In the genomic region with DNA sequence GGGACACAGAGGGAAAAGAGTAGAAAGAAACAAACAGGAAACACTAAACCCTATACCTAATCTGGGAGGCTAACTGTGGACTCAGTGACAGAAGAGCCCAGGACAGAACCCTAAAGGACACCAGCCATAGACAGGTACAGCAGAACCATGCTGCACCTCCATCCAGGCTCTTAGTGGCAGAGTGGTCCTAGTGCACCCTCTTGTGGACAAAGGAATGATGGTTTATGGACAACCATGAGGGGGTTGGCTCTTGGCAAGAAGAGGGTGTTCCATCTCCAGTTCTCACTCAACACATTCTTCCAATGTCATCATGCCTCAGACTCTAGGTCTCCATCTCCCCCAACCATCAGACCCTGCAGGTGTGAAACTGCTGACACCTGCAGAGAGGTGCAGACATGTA, we compare ENCODE assay signal across 8 mouse cellular contexts. TPM values are rescaled to one million over a fixed set of nuclear protein-coding genes. Genes with fewer than 3 reads are reported as not detected.
DNase-seq lines count a peak whose midpoint lies in the region; ATAC-seq and TF ChIP-seq lines count a peak whose summit lies in the region.
"Had no signal": no experiment of that assay in that cellular context is flagged by ENCODE, and none has a peak within 500 bp of the region (broad histone marks: within the 10 kb centered on the region; RNA-seq: fewer than 3 reads in every experiment).

No protein-coding gene starts in this region.

- H3K9me3 ChIP-seq in ES-E14 (ENCODE audit: control insufficient read depth, insufficient read depth, low read depth, low read length), result no peaks in the 10 kb centered on the region
- H3K9me3 ChIP-seq in embryonic facial prominence, embryonic 13.5 days, result no peaks in the 10 kb centered on the region

- H3K4me2 ChIP-seq in embryonic facial prominence, embryonic 13.5 days, result no peak overlapping the region

- H3K4me3 ChIP-seq in ES-E14 (ENCODE audit: insufficient read depth in 1 of 2, low read depth in 1 of 2, low read length in 2 of 2, poor library complexity in 1 of 2, severe bottlenecking in 1 of 2), result no peak overlapping the region
- H3K4me3 ChIP-seq in embryonic facial prominence, embryonic 13.5 days, result no peak overlapping the region

- no peak overlapping the region for H3K9ac ChIP-seq in ES-E14 (ENCODE audit: insufficient read depth, low read depth, low read length, poor library complexity, severe bottlenecking)
- 0 out of 2 replicates have a peak overlapping the region, but pooled peaks have one; percentile 3 for H3K9ac ChIP-seq in embryonic facial prominence, embryonic 13.5 days

- no peak for ATAC-seq in embryonic facial prominence, embryonic 13.5 days (ENCODE audit: insufficient number of reproducible peaks, insufficient read depth, low FRiP score, low TSS enrichment, low read depth)

- H3K27me3 ChIP-seq in embryonic facial prominence, embryonic 13.5 days, result no peaks in the 10 kb centered on the region

- peaks cover 3% of the 10 kb centered on the region; the same call in 1 of the 2 replicates for H3K36me3 ChIP-seq in ES-E14 (ENCODE audit: control insufficient read depth, insufficient read depth, low read length, poor library complexity, severe bottlenecking)
- H3K36me3 ChIP-seq in embryonic facial prominence, embryonic 13.5 days, result peaks cover 4% of the 10 kb centered on the region; the same call in 1 of the 2 replicates

- no peak overlapping the region for H3K27ac ChIP-seq in ES-E14 (ENCODE audit: insufficient read depth, low read depth, low read length, poor library complexity, severe bottlenecking)
- no peak overlapping the region for H3K27ac ChIP-seq in embryonic facial prominence, embryonic 13.5 days

- peaks cover 0 to 5% of the 10 kb centered on the region in 2 experiments; a peak in 1 of 4 replicates for H3K4me1 ChIP-seq in ES-E14 (ENCODE audit: control insufficient read depth in 2 of 2, insufficient read depth in 2 of 2, low read length in 2 of 2, poor library complexity in 1 of 2)
- H3K4me1 ChIP-seq in embryonic facial prominence, embryonic 13.5 days, result no peaks in the 10 kb centered on the region

- intact Hi-C loops in heart, postnatal 14 days (cut with DNase I), result loop anchor here (1.0 to 5.0 kb wide), 3 partner anchors 23 to 182 kb away; partner anchors contain the start of gene Plekhg4

- in situ Hi-C loops in ES-E14 (cut with MboI; ENCODE audit: low sequenced_read_pairs in 2 of 2, unreplicated experiment in 2 of 2), result loop anchor here in 1 of 2 experiments (5.0 kb wide), 1 partner anchor 67 kb away; no protein-coding TSS in a partner anchor

- DNase-seq in ES-E14 (ENCODE audit: low read depth, low spot score), result peak; percentile 56
- DNase-seq in adrenal gland, postnatal 25 days, result peak; percentile 25
- DNase-seq in heart, postnatal 14 days, result peak; percentile 58 to 82
- peak; percentile 81 for DNase-seq in kidney, postnatal 14 days
- peak; percentile 58 to 75 for DNase-seq in lung, adult 18-20 months
- DNase-seq in retina, postnatal 1 day, result peak; percentile 71

TF ChIP-seq in ES-E14, 5 proteins besides CTCF, POLR2A, EP300 and RAD21:
- TF ChIP-seq ZC3H11A (IDR thresholded peaks at IDR 0.05; ENCODE audit: borderline replicate concordance, low read depth, low read length) (peak; percentile 73; the same call in 1 of the 2 replicates), CHD2 (IDR thresholded peaks at IDR 0.05; ENCODE audit: low read depth, low read length) (no peak), ZNF384 (IDR thresholded peaks at IDR 0.05; ENCODE audit: low read depth, low read length) (no peak), HCFC1 (IDR thresholded peaks at IDR 0.05; ENCODE audit: borderline replicate concordance, insufficient read depth, low read length) (no peak)

RNA-seq across cellular contexts. Expression of gene Atp6v0d1, which starts 11.8 kb away (rescaled TPM):
- total RNA-seq in ES-E14 (2012; rRNA removed), result 65.1 and 85.5 TPM in 2 replicates
- total RNA-seq in adrenal gland, postnatal 25 days (2021), result 108 and 110 TPM in 2 replicates
- 78.4 and 80.4 TPM in 2 replicates for polyA plus RNA-seq in embryonic facial prominence, embryonic 13.5 days (2015; fragmentation: Nextera tagmentation; extraction: Ambion mirVana)
- 10 to 100 TPM; 57.2 to 57.8 TPM for total RNA-seq in heart, postnatal 14 days (2021)

RNA-seq across cellular contexts. Expression of gene Hsd11b2, which starts 35.5 kb away (rescaled TPM):
- 0.67 and 0.74 TPM in 2 replicates for total RNA-seq in ES-E14 (2012; rRNA removed)
- 0.15 TPM in 1 of 2 replicates, not detected in the other for total RNA-seq in adrenal gland, postnatal 25 days (2021)
- polyA plus RNA-seq in embryonic facial prominence, embryonic 13.5 days (2015; fragmentation: Nextera tagmentation; extraction: Ambion mirVana), result 0.87 and 1.1 TPM in 2 replicates
- 1 to 10 TPM in 1 of 2 experiments, under 1 TPM in 1; 0.53 to 1.0 TPM for total RNA-seq in heart, postnatal 14 days (2021)
- total RNA-seq: layer of hippocampus, postnatal 36 days had no signal

RNA-seq across cellular contexts. Expression of gene Ripor1, which starts 51.0 kb away (rescaled TPM):
- total RNA-seq in ES-E14 (2012; rRNA removed), result 3.5 and 5.6 TPM in 2 replicates
- total RNA-seq in adrenal gland, postnatal 25 days (2021), result 27.7 and 33.5 TPM in 2 replicates
- polyA plus RNA-seq in embryonic facial prominence, embryonic 13.5 days (2015; fragmentation: Nextera tagmentation; extraction: Ambion mirVana), result 18.6 and 18.7 TPM in 2 replicates
- total RNA-seq in heart, postnatal 14 days (2021), result 10 to 100 TPM; 46.0 to 49.0 TPM

RNA-seq across cellular contexts. Expression of gene Zdhhc1, which starts 57.4 kb away (rescaled TPM):
- 3.2 and 7.6 TPM in 2 replicates for total RNA-seq in ES-E14 (2012; rRNA removed)
- total RNA-seq in adrenal gland, postnatal 25 days (2021), result 17.7 and 20.6 TPM in 2 replicates
- polyA plus RNA-seq in embryonic facial prominence, embryonic 13.5 days (2015; fragmentation: Nextera tagmentation; extraction: Ambion mirVana), result 52.2 and 53.3 TPM in 2 replicates
- 10 to 100 TPM; 14.9 to 16.3 TPM for total RNA-seq in heart, postnatal 14 days (2021)

Comparison
In these comparisons a context has a peak if more than half of its experiments do, and no peak if none do; other contexts are left out.
1. DNase-seq: peak in every context shown above with its lines; median percentile 81 in kidney, postnatal 14 days; 71 in retina, postnatal 1 day; 70 in heart, postnatal 14 days; 66 in lung, adult 18-20 months; 56 in ES-E14; 25 in adrenal gland, postnatal 25 days.